Mouse (Mus musculus): ENCODE data around the gene Plac8. TPM values are rescaled to one million over a fixed set of nuclear protein-coding genes. Genes with fewer than 3 reads are reported as not detected.

Gene Plac8
- polyA plus RNA-seq, 1 experiment from 2014 or later, result 92.7 TPM

- in situ Hi-C loops (cut with MboI; ENCODE audit: low pct_unique_long_range_greater_than_20kb), result no loop called here
- H3K27me3 ChIP-seq, result no peaks in the 10 kb centered on the region
- ChIA-PET CTCF (interaction anchor here (1.0 to 1.1 kb wide), 2 partner anchors 15 to 104 kb away, joined by 3 read pairs; no protein-coding TSS in a partner anchor), POLR2A (interaction anchor here (0.7 to 1.6 kb wide), 6 partner anchors 29 to 97 kb away, joined by 3 to 5 read pairs (median 3); no protein-coding TSS in a partner anchor)
- ATAC-seq (peak; percentile 86), DNase-seq (ENCODE audit: low read depth, low spot score) (peak; percentile 91)
- TF ChIP-seq CTCF (IDR thresholded peaks at IDR 0.05), result no peak
These were observed 4.6 kb downstream of the Plac8 start for GRCm38 (mm10) chr5:100567258-100568032.

- H3K27me3 ChIP-seq, result no peaks in the 10 kb centered on the region
- no peak for DNase-seq (ENCODE audit: low read depth, low spot score)
- in situ Hi-C loops (cut with MboI; ENCODE audit: low pct_unique_long_range_greater_than_20kb), result no loop called here
- ChIA-PET CTCF (no interaction called here), POLR2A (interaction anchor here (0.8 to 1.6 kb wide), 4 partner anchors 38 to 98 kb away, joined by 3 to 5 read pairs (median 3); no protein-coding TSS in a partner anchor)
- TF ChIP-seq CTCF (IDR thresholded peaks at IDR 0.05), result no peak
- ATAC-seq, result no peak
These were observed 5.2 kb downstream of the Plac8 start for GRCm38 (mm10) chr5:100566798-100567197.

- in situ Hi-C loops (cut with MboI; ENCODE audit: low pct_unique_long_range_greater_than_20kb), result no loop called here
- DNase-seq (ENCODE audit: low read depth, low spot score), result no peak
- no peaks in the 10 kb centered on the region for H3K27me3 ChIP-seq
- ATAC-seq, result no peak
- POLR2A ChIA-PET, result interaction anchor here (0.6 to 1.5 kb wide), 5 partner anchors 12 to 65 kb away, joined by 3 to 5 read pairs (median 3); no protein-coding TSS in a partner anchor
- TF ChIP-seq CTCF (IDR thresholded peaks at IDR 0.05), result no peak
- CTCF ChIA-PET, result interaction anchor here (0.9 to 1.7 kb wide), 4 partner anchors 45 to 109 kb away, joined by 3 to 4 read pairs (median 4); no protein-coding TSS in a partner anchor
These were observed 9.3 kb downstream of the Plac8 start for GRCm38 (mm10) chr5:100562702-100563101.

GRCm38 (mm10) chr5:100559357-100559756 lies 12.7 kb downstream of the Plac8 start:
- ATAC-seq (no peak), DNase-seq (ENCODE audit: low read depth, low spot score) (no peak)
- ChIA-PET POLR2A (interaction anchor here (1.5 kb wide), 1 partner anchor 114 kb away, joined by 4 read pairs; no protein-coding TSS in a partner anchor), CTCF (interaction anchor here (0.8 to 2.7 kb wide), 5 partner anchors 45 to 114 kb away, joined by 3 to 10 read pairs (median 3); no protein-coding TSS in a partner anchor)
- TF ChIP-seq CTCF (IDR thresholded peaks at IDR 0.05), result no peak
- in situ Hi-C loops (cut with MboI; ENCODE audit: low pct_unique_long_range_greater_than_20kb), result no loop called here
- no peaks in the 10 kb centered on the region for H3K27me3 ChIP-seq

- ATAC-seq (no peak), DNase-seq (ENCODE audit: low read depth, low spot score) (no peak)
- ChIA-PET POLR2A (interaction anchor here (0.6 to 0.9 kb wide), 2 partner anchors 49 to 60 kb away, joined by 3 read pairs; no protein-coding TSS in a partner anchor), CTCF (interaction anchor here (0.7 to 2.7 kb wide), 9 partner anchors 10 to 119 kb away, joined by 3 to 10 read pairs (median 3); no protein-coding TSS in a partner anchor)
- no peaks in the 10 kb centered on the region for H3K27me3 ChIP-seq
- in situ Hi-C loops (cut with MboI; ENCODE audit: low pct_unique_long_range_greater_than_20kb), result no loop called here
- TF ChIP-seq CTCF (IDR thresholded peaks at IDR 0.05), result peak; percentile 58
These were observed 13.3 kb downstream of the Plac8 start for GRCm38 (mm10) chr5:100558783-100559182.

GRCm38 (mm10) chr5:100557537-100557936 lies 14.5 kb downstream of the Plac8 start:
- no peaks in the 10 kb centered on the region for H3K27me3 ChIP-seq
- in situ Hi-C loops (cut with MboI; ENCODE audit: low pct_unique_long_range_greater_than_20kb), result no loop called here
- POLR2A ChIA-PET, result no interaction called here
- ATAC-seq (no peak), DNase-seq (ENCODE audit: low read depth, low spot score) (peak; percentile 41)
- CTCF ChIA-PET, result interaction anchor here (1.4 to 2.1 kb wide), 2 partner anchors 15 to 113 kb away, joined by 3 to 10 read pairs; no protein-coding TSS in a partner anchor
- no peak for TF ChIP-seq CTCF (IDR thresholded peaks at IDR 0.05)

GRCm38 (mm10) chr5:100557019-100557418 lies 15.0 kb downstream of the Plac8 start:
- no peaks in the 10 kb centered on the region for H3K27me3 ChIP-seq
- CTCF ChIA-PET, result interaction anchor here (1.4 to 2.1 kb wide), 2 partner anchors 14 to 113 kb away, joined by 3 to 10 read pairs; no protein-coding TSS in a partner anchor
- ATAC-seq (no peak), DNase-seq (ENCODE audit: low read depth, low spot score) (no peak)
- no peak for TF ChIP-seq CTCF (IDR thresholded peaks at IDR 0.05)
- in situ Hi-C loops (cut with MboI; ENCODE audit: low pct_unique_long_range_greater_than_20kb), result no loop called here
- POLR2A ChIA-PET, result interaction anchor here (0.7 kb wide), 1 partner anchor 18 kb away, joined by 5 read pairs; no protein-coding TSS in a partner anchor

GRCm38 (mm10) chr5:100553426-100553825 lies 18.6 kb downstream of the Plac8 start:
- in situ Hi-C loops (cut with MboI; ENCODE audit: low pct_unique_long_range_greater_than_20kb), result no loop called here
- no peak for ATAC-seq
- ChIA-PET CTCF (interaction anchor here (0.9 to 1.7 kb wide), 3 partner anchors 11 to 118 kb away, joined by 3 to 7 read pairs (median 3); no protein-coding TSS in a partner anchor), POLR2A (no interaction called here)
- H3K27me3 ChIP-seq, result no peaks in the 10 kb centered on the region
- DNase-seq (ENCODE audit: low read depth, low spot score), result no peak
- TF ChIP-seq CTCF (IDR thresholded peaks at IDR 0.05), result no peak

GRCm38 (mm10) chr5:100551952-100552351 lies 20.1 kb downstream of the Plac8 start:
- ATAC-seq (no peak), DNase-seq (ENCODE audit: low read depth, low spot score) (no peak)
- TF ChIP-seq CTCF (IDR thresholded peaks at IDR 0.05), result no peak
- no peaks in the 10 kb centered on the region for H3K27me3 ChIP-seq
- ChIA-PET CTCF (interaction anchor here (1.0 to 2.7 kb wide), 4 partner anchors 11 to 120 kb away, joined by 4 to 8 read pairs (median 6); no protein-coding TSS in a partner anchor), POLR2A (interaction anchor here (0.6 to 0.7 kb wide), 3 partner anchors 18 to 56 kb away, joined by 3 read pairs; no protein-coding TSS in a partner anchor)
- in situ Hi-C loops (cut with MboI; ENCODE audit: low pct_unique_long_range_greater_than_20kb), result no loop called here

GRCm38 (mm10) chr5:100550151-100550550 lies 21.9 kb downstream of the Plac8 start:
- ChIA-PET CTCF (interaction anchor here (0.8 to 2.7 kb wide), 3 partner anchors 9 to 121 kb away, joined by 3 to 8 read pairs (median 5); no protein-coding TSS in a partner anchor), POLR2A (interaction anchor here (0.8 kb wide), 1 partner anchor 12 kb away, joined by 3 read pairs; no protein-coding TSS in a partner anchor)
- ATAC-seq (no peak), DNase-seq (ENCODE audit: low read depth, low spot score) (no peak)
- no peaks in the 10 kb centered on the region for H3K27me3 ChIP-seq
- no peak for TF ChIP-seq CTCF (IDR thresholded peaks at IDR 0.05)
- in situ Hi-C loops (cut with MboI; ENCODE audit: low pct_unique_long_range_greater_than_20kb), result no loop called here

Measured in Patski (cell line).